ENCODE assay signal across 8 mouse cellular contexts in genomic region chr7:35333692-35334526, GRCm38 (mm10). TPM values are rescaled to one million over a fixed set of nuclear protein-coding genes. Genes with fewer than 3 reads are reported as not detected.
DNase-seq lines count a peak whose midpoint lies in the region; ATAC-seq lines count a peak whose summit lies in the region.

Gene Rhpn2 (plus strand): TSS chr7:35334170.

- H3K36me3 ChIP-seq in hindbrain, embryonic 16.5 days (ENCODE audit: control insufficient read depth, insufficient read depth, low read length) = no peaks in the 10 kb centered on the region
- no peaks in the 10 kb centered on the region for H3K36me3 ChIP-seq in macrophage (ENCODE audit: inconsistent target)

- peak within 1 kb of the TSS; percentile 69 for H3K9ac ChIP-seq in hindbrain, embryonic 16.5 days (ENCODE audit: low read depth, low read length)

- H3K4me1 ChIP-seq in hindbrain, embryonic 16.5 days (ENCODE audit: control insufficient read depth, insufficient read depth, low read depth, low read length) = peaks cover 18% of the 10 kb centered on the region

- DNase-seq in WW6 (ENCODE audit: low read depth, low spot score) = peak; percentile 99
- DNase-seq in cerebellum, postnatal 4 days (ENCODE audit: low spot score in 2 of 2) = peak; percentile 98
- DNase-seq in gastrocnemius, adult 18-20 months (ENCODE audit: low spot score) = peak; percentile 100
- DNase-seq in left cerebral cortex, adult 18-20 months (ENCODE audit: low spot score in 2 of 2) = peak; percentile 100
- peak; percentile 100 for DNase-seq in right cerebral cortex, adult 18-20 months
- peak; percentile 98 for DNase-seq in urinary bladder, postnatal 10 days (ENCODE audit: low spot score)

- peak within 1 kb of the TSS; percentile 42; the same call in 1 of the 2 replicates for H3K27ac ChIP-seq in hindbrain, embryonic 16.5 days (ENCODE audit: low read depth, low read length)
- no peak within 1 kb of the TSS for H3K27ac ChIP-seq in macrophage

- H3K4me3 ChIP-seq in hindbrain, embryonic 16.5 days (ENCODE audit: low read length) = peak within 1 kb of the TSS; percentile 70
- H3K4me3 ChIP-seq in macrophage (ENCODE audit: inconsistent target) = peak within 1 kb of the TSS; percentile 11

- H3K79me2 ChIP-seq in macrophage (ENCODE audit: inconsistent target) = no peaks in the 10 kb centered on the region

- peak within 1 kb of the TSS; percentile 98 for H3K4me2 ChIP-seq in hindbrain, embryonic 16.5 days (ENCODE audit: low read length)

- under 1% methylated on average over 39 of the region's 52 CpGs for WGBS in hindbrain, embryonic 16.5 days
- 2% methylated on average over 46 of the region's 52 CpGs for WGBS in macrophage (ENCODE audit: missing documents)

- H3K9me3 ChIP-seq in hindbrain, embryonic 16.5 days (ENCODE audit: control insufficient read depth, low read length) = no peaks in the 10 kb centered on the region

- ATAC-seq in hindbrain, embryonic 16.5 days = peak; percentile 98

- peaks cover 6% of the 10 kb centered on the region for H3K27me3 ChIP-seq in hindbrain, embryonic 16.5 days (replicated peaks; ENCODE audit: control insufficient read depth, insufficient read depth, low read length)

RNA-seq across cellular contexts. Expression of gene Rhpn2, which starts in this region (rescaled TPM):
- total RNA-seq in gastrocnemius, adult 18-20 months (2021) = 1 to 10 TPM; 2.4 to 4.2 TPM
- polyA plus RNA-seq in hindbrain, embryonic 16.5 days (2015; fragmentation: Nextera tagmentation; extraction: Ambion mirVana) = 3.3 and 3.9 TPM in 2 replicates
- total RNA-seq in left cerebral cortex, adult 18-20 months (2021) = 1 to 10 TPM; 5.3 to 6.2 TPM
- not detected for total RNA-seq in macrophage (2018; cell fraction: chromatin; rRNA removed)
- total RNA-seq in macrophage (2018; cell fraction: cytosol; rRNA removed) = not detected
- total RNA-seq in macrophage (2018; cell fraction: nucleus; rRNA removed) = not detected
- not detected in 3 replicates for polyA plus RNA-seq in macrophage (2018)
